Mouse (Mus musculus): Measurements from ENCODE around the gene Eef1a2. TPM values are rescaled to one million over a fixed set of nuclear protein-coding genes. Genes with fewer than 3 reads are reported as not detected.
A peak's percentile ranks its signal among the peaks of the same experiment; 100 is the strongest.

Eef1a2 gene
- total and polyA plus RNA-seq, 3 experiments = not detected

DNA sequence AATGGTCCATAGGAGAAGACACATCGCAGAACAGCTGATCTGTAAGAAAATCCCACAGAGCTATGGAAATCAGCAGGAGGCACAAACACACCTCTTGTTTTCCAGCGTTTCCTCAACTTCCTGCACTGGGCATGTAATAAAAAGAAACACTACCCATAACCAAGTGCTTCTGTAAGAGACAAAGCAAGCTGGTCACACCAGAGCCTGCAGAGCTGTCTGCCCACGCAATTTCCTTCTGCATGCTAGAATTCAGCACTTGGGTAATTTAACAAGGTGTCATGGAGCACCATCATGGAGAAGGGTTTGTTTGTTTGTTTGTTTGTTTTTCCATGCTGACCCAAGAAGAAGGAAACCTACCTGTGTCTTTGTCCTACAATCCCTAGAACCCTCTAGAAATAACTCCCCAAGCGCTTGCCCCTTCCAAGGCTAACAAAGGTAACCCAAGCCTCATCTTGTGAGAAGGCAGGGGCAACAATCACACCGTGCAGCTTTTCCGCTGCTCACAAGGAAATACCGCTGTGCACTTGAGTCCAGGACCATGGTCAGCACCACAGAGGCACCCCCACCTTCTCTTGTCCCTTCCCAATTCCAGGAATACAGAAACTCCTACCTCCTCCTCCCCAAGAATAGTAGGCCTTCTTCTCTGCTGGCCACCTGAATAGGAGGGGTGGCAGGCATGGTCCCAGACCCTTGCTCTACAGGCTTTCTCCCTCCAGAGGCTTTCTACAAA, 30.9 kb downstream of the Eef1a2 start:
- no peaks in the 10 kb centered on the region for H3K9me3 ChIP-seq (replicated peaks; ENCODE audit: low read length)
- in situ Hi-C loops (cut with MboI; ENCODE audit: low pct_ligation_motif_present, low pct_unique_long_range_greater_than_20kb, low sequenced_read_pairs) (no loop called here), dilution Hi-C loops (cut with MboI; ENCODE audit: extremely low pct_ligation_motif_present, extremely low pct_unique_long_range_greater_than_20kb, low sequenced_read_pairs) (no loop called here)
- no peaks in the 10 kb centered on the region for H3K36me3 ChIP-seq (replicated peaks in 1 of 2; ENCODE audit: control insufficient read depth in 1 of 2, insufficient read depth in 1 of 2, low read length in 1 of 2)
- H3K4me3 ChIP-seq (replicated peaks in 1 of 3; ENCODE audit: low read depth in 2 of 3, low read length in 2 of 3, poor library complexity in 1 of 3) = no peak overlapping the region
- DNase-seq (ENCODE audit: extremely low read depth) = no peak
- TF ChIP-seq KAT2A (IDR thresholded peaks at IDR 0.05; ENCODE audit: insufficient replicate concordance, low read length) (no peak), JUND (conservative IDR thresholded peaks at IDR 0.05; ENCODE audit: low read depth, low read length) (no peak), NRF1 (IDR thresholded peaks at IDR 0.05; ENCODE audit: low read depth, low read length) (no peak), SMC3 (IDR thresholded peaks at IDR 0.05; ENCODE audit: low read depth, low read length) (no peak), RAD21 (IDR thresholded peaks at IDR 0.05; ENCODE audit: low read depth, low read length) (no peak), MAFK (IDR thresholded peaks at IDR 0.05; ENCODE audit: insufficient replicate concordance, low read length) (no peak), PAX5 (IDR thresholded peaks at IDR 0.05; ENCODE audit: low read length) (no peak), IRF4 (IDR thresholded peaks at IDR 0.05; ENCODE audit: low read depth, low read length) (no peak), RCOR1 (conservative IDR thresholded peaks at IDR 0.05; ENCODE audit: low read depth, low read length) (no peak), NELFE (IDR thresholded peaks at IDR 0.05; ENCODE audit: low read depth, low read length) (no peak), ETS1 (conservative IDR thresholded peaks at IDR 0.05; ENCODE audit: low read depth, low read length) (no peak), POLR2AphosphoS2 (IDR thresholded peaks at IDR 0.05; ENCODE audit: low read depth, low read length) (no peak), ZMIZ1 (IDR thresholded peaks at IDR 0.05; ENCODE audit: low read depth, low read length) (no peak)
- peaks cover 95% of the 10 kb centered on the region for H3K27me3 ChIP-seq (replicated peaks)
- no peak overlapping the region for H3K27ac ChIP-seq (ENCODE audit: insufficient read depth, low read depth)
- H3K4me2 ChIP-seq (ENCODE audit: insufficient read depth, low read depth, poor library complexity, severe bottlenecking) = no peak overlapping the region
- H3K4me1 ChIP-seq (ENCODE audit: control insufficient read depth in 1 of 2, insufficient read depth in 2 of 2) = no peaks in the 10 kb centered on the region
- no peak overlapping the region for H3K9ac ChIP-seq (ENCODE audit: insufficient read depth, low read depth)
- H3K79me2 ChIP-seq (replicated peaks; ENCODE audit: control insufficient read depth, extremely low read depth, insufficient read depth, poor library complexity, severe bottlenecking) = no peaks in the 10 kb centered on the region

GRCm38 (mm10) chr2:181122642-181123041, 34.2 kb downstream of the Eef1a2 start:
- Histone ChIP-seq H3K27me3 (replicated peaks) (peaks cover 98% of the 10 kb centered on the region), H3K9ac (ENCODE audit: insufficient read depth, low read depth) (no peak overlapping the region), H3K4me3 (replicated peaks in 1 of 3; ENCODE audit: low read depth in 2 of 3, low read length in 2 of 3, poor library complexity in 1 of 3) (no peak overlapping the region), H3K36me3 (replicated peaks in 1 of 2; ENCODE audit: control insufficient read depth in 1 of 2, insufficient read depth in 1 of 2, low read length in 1 of 2) (no peaks in the 10 kb centered on the region), H3K4me1 (ENCODE audit: control insufficient read depth in 1 of 2, insufficient read depth in 2 of 2) (no peaks in the 10 kb centered on the region), H3K79me2 (replicated peaks; ENCODE audit: control insufficient read depth, extremely low read depth, insufficient read depth, poor library complexity, severe bottlenecking) (no peaks in the 10 kb centered on the region), H3K27ac (ENCODE audit: insufficient read depth, low read depth) (no peak overlapping the region), H3K4me2 (ENCODE audit: insufficient read depth, low read depth, poor library complexity, severe bottlenecking) (no peak overlapping the region), H3K9me3 (replicated peaks; ENCODE audit: low read length) (no peaks in the 10 kb centered on the region)
- TF ChIP-seq GABPA (IDR thresholded peaks at IDR 0.05; ENCODE audit: insufficient replicate concordance, low read depth, low read length) (no peak), MAFK (IDR thresholded peaks at IDR 0.05; ENCODE audit: insufficient replicate concordance, low read length) (peak; percentile 74), NELFE (IDR thresholded peaks at IDR 0.05; ENCODE audit: low read depth, low read length) (no peak), POLR2A (IDR thresholded peaks at IDR 0.05; ENCODE audit: low read depth, low read length) (no peak), MYC (IDR thresholded peaks at IDR 0.05; ENCODE audit: low read depth, low read length) (no peak)
- dilution Hi-C loops (cut with MboI; ENCODE audit: extremely low pct_ligation_motif_present, extremely low pct_unique_long_range_greater_than_20kb, low sequenced_read_pairs) (no loop called here), in situ Hi-C loops (cut with MboI; ENCODE audit: low pct_ligation_motif_present, low pct_unique_long_range_greater_than_20kb, low sequenced_read_pairs) (no loop called here)
- DNase-seq (ENCODE audit: extremely low read depth) = no peak

Data from CH12.LX (cell line).